Mouse (Mus musculus) cortical plate, adult 2 months (tissue): ENCODE measurements around the gene Krtap9-5.

ENCODE experiments used
- CTCF ChIP-seq: fragments of 200-500 bp; IDR thresholded peaks from 2 replicates; pipeline ENCODE4 v1.5.1; 2011; ENCODE audit warnings: mild to moderate bottlenecking, control low read depth, low read length; ENCODE audit not compliant: insufficient read depth; ENCODE audit errors: extremely low read depth
- POLR2A ChIP-seq: fragments of 200-500 bp; IDR thresholded peaks from 2 replicates; pipeline ENCODE4 v1.6.1; 2011; ENCODE audit warnings: mild to moderate bottlenecking, low read length, control low read depth; ENCODE audit not compliant: insufficient read depth; ENCODE audit errors: extremely low read depth

DNA sequence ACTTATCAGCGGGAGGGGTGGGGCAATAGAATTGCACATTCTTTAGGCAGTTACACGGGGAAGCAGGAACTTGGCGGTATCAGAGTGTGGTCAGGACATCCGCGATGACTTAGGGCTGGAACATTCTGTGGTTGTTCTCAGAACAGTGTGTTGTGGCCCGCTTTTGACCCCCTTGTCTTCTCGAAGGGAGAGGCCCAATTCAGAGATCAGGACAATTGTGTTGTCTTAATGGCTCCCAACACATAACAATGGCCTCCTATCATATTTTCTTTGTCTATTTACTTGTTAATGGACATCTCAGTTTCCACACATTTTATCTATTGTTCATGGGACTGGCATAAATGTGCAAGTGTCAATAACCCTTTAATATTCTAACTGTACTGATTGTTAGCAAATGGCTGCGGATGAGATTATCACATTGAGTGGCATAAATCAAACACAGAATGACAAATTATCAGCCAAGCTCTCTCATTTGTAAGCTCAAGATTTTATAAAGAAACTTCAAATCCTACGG lies 10.5 kb upstream of the Krtap9-5 start:
- no peak for TF ChIP-seq POLR2A
- no peak for TF ChIP-seq CTCF
